Mouse (Mus musculus): ENCODE measurements around the gene Lin9. TPM values are rescaled to one million over a fixed set of nuclear protein-coding genes. Genes with fewer than 3 reads are reported as not detected.

The Lin9 gene
- total RNA-seq (2014; fragmentation: Nextera tagmentation) (37.2 and 38.6 TPM in 2 replicates), total RNA-seq (2017) (33.6 and 37.3 TPM in 2 replicates), polyA plus RNA-seq (2012) (0.51 and 0.77 TPM in 2 replicates)

DNA sequence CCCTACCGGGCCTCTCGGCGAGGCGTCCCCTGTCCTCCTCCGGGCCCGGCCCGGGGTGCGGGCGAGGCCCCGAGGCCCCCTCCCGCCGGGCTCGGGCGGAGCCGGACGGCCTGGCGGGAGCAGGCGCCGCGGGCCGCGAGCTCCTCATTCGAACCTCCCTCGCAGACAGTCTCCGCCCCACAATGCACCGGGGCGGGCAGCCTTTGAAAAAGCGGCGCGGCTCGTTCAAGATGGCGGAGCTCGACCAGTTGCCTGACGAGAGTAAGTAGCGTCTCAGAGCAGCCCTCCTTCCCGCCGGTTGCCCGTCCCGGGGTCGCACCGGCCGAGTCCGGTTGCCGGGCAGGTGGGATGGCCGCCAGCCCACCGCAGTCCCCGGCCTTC, at the start of gene Lin9:
Gene Lin9 (plus strand): TSS at position 14 of the 381 bp plus-strand sequence.
- TF ChIP-seq GATA1 (IDR thresholded peaks at IDR 0.05; ENCODE audit: borderline replicate concordance, low read length) = no peak
- no peak for TF ChIP-seq POLR2AphosphoS5 (IDR thresholded peaks at IDR 0.05; ENCODE audit: insufficient replicate concordance, low read depth, low read length)
- TF ChIP-seq CTCF (IDR thresholded peaks at IDR 0.05; ENCODE audit: low read depth, low read length) = no peak
- no peak for TF ChIP-seq TAL1 (conservative IDR thresholded peaks at IDR 0.05; ENCODE audit: low read depth, low read length)
- TF ChIP-seq GATA2 (IDR thresholded peaks at IDR 0.05; ENCODE audit: borderline replicate concordance, low read depth, low read length) = no peak
- peak; percentile 84 for DNase-seq (ENCODE audit: low spot score)
- H3K4me1 ChIP-seq (ENCODE audit: insufficient read depth, low read depth, low read length) = peaks cover 39% of the 10 kb centered on the region
- peak; percentile 71; the same call in 1 of the 2 replicates for ATAC-seq (ENCODE audit: extremely low read depth, insufficient number of reproducible peaks, low FRiP score, poor library complexity, severe bottlenecking)
- peak within 1 kb of the TSS; percentile 97 for H3K4me3 ChIP-seq (ENCODE audit: low read depth, low read length)
- peaks cover 35% of the 10 kb centered on the region for H3K36me3 ChIP-seq (replicated peaks)
- H3K9me3 ChIP-seq (replicated peaks) = no peaks in the 10 kb centered on the region
- no peaks in the 10 kb centered on the region for H3K27me3 ChIP-seq (ENCODE audit: insufficient read depth, low read length)

DNA sequence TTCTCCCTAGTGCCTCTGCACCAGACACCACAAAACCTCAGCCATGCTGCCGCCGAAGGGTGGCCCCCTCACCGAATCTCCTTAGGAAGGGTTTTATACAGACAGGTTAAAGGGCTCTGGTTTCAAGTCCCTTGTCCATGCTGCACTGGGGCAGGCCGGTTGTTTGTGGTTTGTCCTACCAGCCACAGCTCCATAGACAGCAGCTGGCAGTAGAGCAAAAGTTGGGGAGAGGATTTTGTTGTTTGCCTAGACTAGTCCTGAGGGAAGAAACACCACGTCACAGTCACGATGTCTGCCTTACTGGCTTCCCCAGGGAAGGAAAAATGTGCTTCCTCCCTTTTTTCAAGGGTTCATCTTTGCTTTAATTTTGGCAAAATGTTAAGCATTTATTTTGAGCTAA, 40.4 kb upstream of the Lin9 start:
- no peaks in the 10 kb centered on the region for H3K27me3 ChIP-seq (ENCODE audit: insufficient read depth, low read length)
- H3K9me3 ChIP-seq (replicated peaks) = no peaks in the 10 kb centered on the region
- H3K36me3 ChIP-seq (replicated peaks) = peaks cover 93% of the 10 kb centered on the region
- no peak for TF ChIP-seq GATA1 (IDR thresholded peaks at IDR 0.05; ENCODE audit: borderline replicate concordance, low read length)
- TF ChIP-seq GATA2 (IDR thresholded peaks at IDR 0.05; ENCODE audit: borderline replicate concordance, low read depth, low read length) = no peak
- TF ChIP-seq CTCF (IDR thresholded peaks at IDR 0.05; ENCODE audit: low read depth, low read length) = no peak
- no peak for TF ChIP-seq TAL1 (conservative IDR thresholded peaks at IDR 0.05; ENCODE audit: low read depth, low read length)
- TF ChIP-seq POLR2AphosphoS5 (IDR thresholded peaks at IDR 0.05; ENCODE audit: insufficient replicate concordance, low read depth, low read length) = no peak
- DNase-seq (ENCODE audit: low spot score) (no peak), ATAC-seq (ENCODE audit: extremely low read depth, insufficient number of reproducible peaks, low FRiP score, poor library complexity, severe bottlenecking) (no peak)
- no peaks in the 10 kb centered on the region for H3K4me1 ChIP-seq (ENCODE audit: insufficient read depth, low read depth, low read length)
- no peak overlapping the region for H3K4me3 ChIP-seq (ENCODE audit: low read depth, low read length)

DNA sequence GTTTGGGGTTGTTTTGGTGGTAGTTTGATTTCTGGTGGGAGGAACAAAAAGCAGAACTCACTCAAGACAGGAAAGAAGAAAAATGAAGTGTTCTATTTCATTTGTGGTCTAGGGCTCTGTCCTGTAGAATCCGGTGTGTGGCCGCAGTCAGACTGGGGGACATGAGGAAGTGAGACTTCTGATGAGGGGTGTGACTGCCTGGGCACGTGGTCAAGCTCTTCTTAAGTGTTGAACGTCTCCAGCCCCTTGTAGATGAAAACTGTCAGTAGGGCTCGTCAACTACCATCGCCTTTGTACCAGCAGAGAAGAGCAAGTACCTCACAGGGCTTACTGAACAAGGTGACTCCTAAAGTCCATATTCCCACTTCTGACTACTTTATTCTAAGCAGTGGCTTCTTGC, 39.1 kb upstream of the Lin9 start:
- DNase-seq (ENCODE audit: low spot score) (no peak), ATAC-seq (ENCODE audit: extremely low read depth, insufficient number of reproducible peaks, low FRiP score, poor library complexity, severe bottlenecking) (no peak)
- TF ChIP-seq TAL1 (conservative IDR thresholded peaks at IDR 0.05; ENCODE audit: low read depth, low read length) = no peak
- no peak for TF ChIP-seq GATA2 (IDR thresholded peaks at IDR 0.05; ENCODE audit: borderline replicate concordance, low read depth, low read length)
- TF ChIP-seq CTCF (IDR thresholded peaks at IDR 0.05; ENCODE audit: low read depth, low read length) = no peak
- no peak for TF ChIP-seq POLR2AphosphoS5 (IDR thresholded peaks at IDR 0.05; ENCODE audit: insufficient replicate concordance, low read depth, low read length)
- no peak for TF ChIP-seq GATA1 (IDR thresholded peaks at IDR 0.05; ENCODE audit: borderline replicate concordance, low read length)
- H3K4me1 ChIP-seq (ENCODE audit: insufficient read depth, low read depth, low read length) = no peaks in the 10 kb centered on the region
- H3K4me3 ChIP-seq (ENCODE audit: low read depth, low read length) = no peak overlapping the region
- no peaks in the 10 kb centered on the region for H3K27me3 ChIP-seq (ENCODE audit: insufficient read depth, low read length)
- peaks cover 83% of the 10 kb centered on the region for H3K36me3 ChIP-seq (replicated peaks)
- H3K9me3 ChIP-seq (replicated peaks) = no peaks in the 10 kb centered on the region

DNA sequence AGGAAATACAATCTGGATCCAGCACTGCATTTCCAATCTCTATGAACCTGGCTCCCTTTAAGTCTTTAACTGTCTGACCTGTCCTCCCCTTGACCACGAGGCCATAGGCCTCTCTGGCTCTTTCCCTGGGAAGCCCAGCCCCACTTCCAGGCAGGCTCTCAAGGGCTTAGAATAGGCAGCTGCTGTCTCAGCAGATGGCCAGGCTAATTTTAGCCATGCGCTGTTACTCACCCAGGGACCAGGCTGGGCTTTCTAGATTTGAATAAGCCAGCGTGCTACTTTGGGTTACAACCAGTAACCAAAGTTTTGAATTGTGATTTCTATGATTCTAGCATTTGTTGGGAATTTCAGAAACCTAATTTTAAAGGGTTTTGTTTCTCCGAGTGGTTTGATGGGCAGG, 36.4 kb upstream of the Lin9 start:
- no peaks in the 10 kb centered on the region for H3K4me1 ChIP-seq (ENCODE audit: insufficient read depth, low read depth, low read length)

DNA sequence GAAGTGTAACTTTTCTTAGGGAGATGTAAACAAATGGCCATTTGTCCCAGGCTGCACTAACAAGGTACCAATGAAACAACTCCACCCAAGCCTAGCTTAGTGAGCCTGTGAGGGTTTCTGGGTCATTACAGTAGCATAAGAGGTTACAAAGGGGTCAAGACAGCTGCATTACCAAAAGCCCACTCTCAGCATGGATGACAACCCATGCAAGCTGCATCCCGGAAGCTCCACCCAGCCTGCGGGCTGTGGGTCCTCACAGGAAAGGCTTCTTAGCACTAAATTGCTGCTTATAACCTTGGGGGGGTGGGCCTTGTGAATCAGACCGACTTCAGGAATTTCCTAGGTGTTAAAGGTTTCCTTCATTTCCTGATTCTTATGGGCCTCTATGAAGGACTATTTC, 34.8 kb upstream of the Lin9 start:
- H3K4me3 ChIP-seq (ENCODE audit: low read depth, low read length) = no peak overlapping the region
- H3K4me1 ChIP-seq (ENCODE audit: insufficient read depth, low read depth, low read length) = no peaks in the 10 kb centered on the region
- no peaks in the 10 kb centered on the region for H3K9me3 ChIP-seq (replicated peaks)
- DNase-seq (ENCODE audit: low spot score) = no peak
- H3K36me3 ChIP-seq (replicated peaks) = peaks cover 40% of the 10 kb centered on the region
- TF ChIP-seq TAL1 (conservative IDR thresholded peaks at IDR 0.05; ENCODE audit: low read depth, low read length) (no peak), GATA1 (IDR thresholded peaks at IDR 0.05; ENCODE audit: borderline replicate concordance, low read length) (no peak), POLR2AphosphoS5 (IDR thresholded peaks at IDR 0.05; ENCODE audit: insufficient replicate concordance, low read depth, low read length) (no peak), CTCF (IDR thresholded peaks at IDR 0.05; ENCODE audit: low read depth, low read length) (no peak), GATA2 (IDR thresholded peaks at IDR 0.05; ENCODE audit: borderline replicate concordance, low read depth, low read length) (no peak)
- ATAC-seq (ENCODE audit: extremely low read depth, insufficient number of reproducible peaks, low FRiP score, poor library complexity, severe bottlenecking) = no peak
- H3K27me3 ChIP-seq (ENCODE audit: insufficient read depth, low read length) = 0 out of 2 replicates have a peak, but pooled peaks cover 2% of the 10 kb centered on the region

More for the DNA sequence above, 36.4 kb upstream of the Lin9 start:
- Histone ChIP-seq H3K36me3 (replicated peaks) (peaks cover 55% of the 10 kb centered on the region), H3K9me3 (replicated peaks) (no peaks in the 10 kb centered on the region), H3K4me3 (ENCODE audit: low read depth, low read length) (no peak overlapping the region), H3K27me3 (ENCODE audit: insufficient read depth, low read length) (0 out of 2 replicates have a peak, but pooled peaks cover 2% of the 10 kb centered on the region)
- ATAC-seq (ENCODE audit: extremely low read depth, insufficient number of reproducible peaks, low FRiP score, poor library complexity, severe bottlenecking) (no peak), DNase-seq (ENCODE audit: low spot score) (no peak)
- TF ChIP-seq TAL1 (conservative IDR thresholded peaks at IDR 0.05; ENCODE audit: low read depth, low read length) (no peak), CTCF (IDR thresholded peaks at IDR 0.05; ENCODE audit: low read depth, low read length) (no peak), POLR2AphosphoS5 (IDR thresholded peaks at IDR 0.05; ENCODE audit: insufficient replicate concordance, low read depth, low read length) (no peak), GATA1 (IDR thresholded peaks at IDR 0.05; ENCODE audit: borderline replicate concordance, low read length) (no peak), GATA2 (IDR thresholded peaks at IDR 0.05; ENCODE audit: borderline replicate concordance, low read depth, low read length) (no peak)

DNA sequence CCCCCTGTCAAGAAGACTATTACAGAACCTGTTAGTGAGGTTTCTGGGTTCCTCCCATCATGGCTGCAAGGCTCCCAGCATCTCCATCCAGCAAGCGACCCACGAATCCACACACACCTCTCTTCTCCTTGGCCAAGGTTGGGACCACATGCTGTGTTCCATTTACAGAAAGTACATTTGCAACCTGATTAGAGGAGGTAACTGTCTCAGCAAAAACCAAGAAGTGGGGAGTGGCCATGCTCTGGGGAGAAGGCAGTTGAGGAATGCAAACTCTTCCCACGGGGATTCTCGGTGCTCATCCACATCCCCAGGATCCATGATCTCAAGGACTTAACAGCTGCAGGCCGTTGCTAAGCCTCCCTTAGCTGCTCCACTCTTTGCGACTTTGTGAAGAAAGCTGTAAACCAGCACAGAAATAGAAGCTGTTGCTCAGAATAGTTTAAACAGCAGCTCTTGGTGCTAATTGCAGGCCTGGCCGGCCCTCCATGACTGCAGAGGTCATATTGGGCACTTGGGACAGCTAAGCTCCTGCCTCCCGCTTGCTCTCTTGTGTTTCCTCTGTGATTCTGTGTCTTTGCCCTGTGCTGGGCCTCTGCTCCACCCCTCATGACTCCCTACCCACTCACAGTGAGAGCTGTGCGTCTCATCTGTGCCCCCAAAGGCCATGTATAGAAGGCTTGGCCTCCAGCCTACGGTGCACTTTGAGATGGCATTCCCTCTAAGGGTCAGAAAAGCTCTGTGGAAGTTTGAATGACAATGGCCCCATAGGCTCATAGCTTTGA, 34.0 kb upstream of the Lin9 start:
- Histone ChIP-seq H3K27me3 (ENCODE audit: insufficient read depth, low read length) (0 out of 2 replicates have a peak, but pooled peaks cover 2% of the 10 kb centered on the region), H3K36me3 (replicated peaks) (peaks cover 31% of the 10 kb centered on the region), H3K4me3 (ENCODE audit: low read depth, low read length) (no peak overlapping the region), H3K4me1 (ENCODE audit: insufficient read depth, low read depth, low read length) (no peaks in the 10 kb centered on the region), H3K9me3 (replicated peaks) (peaks cover 6% of the 10 kb centered on the region)
- DNase-seq (ENCODE audit: low spot score) = no peak
- no peak for TF ChIP-seq TAL1 (conservative IDR thresholded peaks at IDR 0.05; ENCODE audit: low read depth, low read length)
- no peak for TF ChIP-seq POLR2AphosphoS5 (IDR thresholded peaks at IDR 0.05; ENCODE audit: insufficient replicate concordance, low read depth, low read length)
- no peak for TF ChIP-seq CTCF (IDR thresholded peaks at IDR 0.05; ENCODE audit: low read depth, low read length)
- TF ChIP-seq GATA2 (IDR thresholded peaks at IDR 0.05; ENCODE audit: borderline replicate concordance, low read depth, low read length) = no peak
- TF ChIP-seq GATA1 (IDR thresholded peaks at IDR 0.05; ENCODE audit: borderline replicate concordance, low read length) = no peak
- ATAC-seq (ENCODE audit: extremely low read depth, insufficient number of reproducible peaks, low FRiP score, poor library complexity, severe bottlenecking) = no peak

All from G1E (cell line).